Mouse (Mus musculus) kidney, postnatal 0 days (tissue): Measurements from ENCODE around the gene Smad5. TPM values are rescaled to one million over a fixed set of nuclear protein-coding genes. Genes with fewer than 3 reads are reported as not detected.
A peak's percentile ranks its signal among the peaks of the same experiment; 100 is the strongest.

Experiments
- ATAC-seq: fragments of 200-750 bp; cut with Nextera tagmentation; replicated peaks from 2 replicates; pipeline ENCODE4 v1.8.0; 2017; ENCODE audit warnings: low read depth, moderate number of reproducible peaks, moderate TSS enrichment, moderate library complexity; ENCODE audit not compliant: low FRiP score
- DNase-seq: peaks from one replicate; pipeline ENCODE4 v3.0.0-alpha.2; 2016; ENCODE audit warnings: low spot score
- H3K27ac ChIP-seq: fragments of 300-500 bp; sonication (generic); 2 replicates; pipeline ENCODE4 v1.5.1; 2014; ENCODE audit warnings: mild to moderate bottlenecking
- H3K27me3 ChIP-seq: fragments of 300-500 bp; sonication (generic); 2 replicates; pipeline ENCODE4 v1.6.1; 2014; ENCODE audit warnings: low read length, mixed read lengths; ENCODE audit not compliant: insufficient read depth
- H3K36me3 ChIP-seq: fragments of 300-500 bp; sonication (generic); 2 replicates; pipeline ENCODE4 v1.6.1; 2014; ENCODE audit warnings: low read length, mixed read lengths; ENCODE audit not compliant: insufficient read depth
- H3K4me1 ChIP-seq: fragments of 300-500 bp; sonication (generic); replicated peaks from 2 replicates; pipeline ENCODE4 v1.6.1; 2014; ENCODE audit warnings: antibody characterized with exemption, low read length, mixed read lengths; ENCODE audit not compliant: insufficient read depth
- H3K4me2 ChIP-seq: fragments of 300-500 bp; sonication (generic); 2 replicates; pipeline ENCODE4 v1.6.1; 2014; ENCODE audit warnings: mild to moderate bottlenecking, low read length, moderate library complexity, mixed read lengths
- H3K4me3 ChIP-seq: fragments of 300-500 bp; sonication (generic); replicated peaks from 2 replicates; pipeline ENCODE4 v1.5.1; 2014; ENCODE audit warnings: low read depth, low read length
- H3K9ac ChIP-seq: fragments of 300-500 bp; sonication (generic); 2 replicates; pipeline ENCODE4 v1.6.1; 2014; ENCODE audit warnings: low read depth, low read length
- H3K9me3 ChIP-seq: fragments of 300-500 bp; sonication (generic); replicated peaks from 2 replicates; pipeline ENCODE4 v1.6.1; 2016; ENCODE audit warnings: low read length, inconsistent platforms, mixed read lengths
- CTCF ChIP-seq: IDR thresholded peaks from 2 replicates; pipeline ENCODE4 v1.5.1; 2016; ENCODE audit warnings: antibody characterized with exemption, low read depth, mild to moderate bottlenecking, moderate library complexity
- WGBS: fragments of 180-500 bp; shearing (Covaris S2); extraction: QIAGEN DNeasy Blood & Tissue Kit; methylation state at CpG from one replicate; pipeline ENCODE4 v1.1.7; 2014; 5-methylcytosine and 5-hydroxymethylcytosine counted together
- polyA plus RNA-seq: library from polyadenylated mRNA; unstranded; fragments of >200 nt; fragmentation: Nextera tagmentation; extraction: Ambion mirVana; gene quantifications from 2 replicates; pipeline ENCODE4 v1.2.1, GENCODE M21; 2015

Gene Smad5
- polyA plus RNA-seq, 1 experiment from 2014 or later: 23.9 TPM

DNA sequence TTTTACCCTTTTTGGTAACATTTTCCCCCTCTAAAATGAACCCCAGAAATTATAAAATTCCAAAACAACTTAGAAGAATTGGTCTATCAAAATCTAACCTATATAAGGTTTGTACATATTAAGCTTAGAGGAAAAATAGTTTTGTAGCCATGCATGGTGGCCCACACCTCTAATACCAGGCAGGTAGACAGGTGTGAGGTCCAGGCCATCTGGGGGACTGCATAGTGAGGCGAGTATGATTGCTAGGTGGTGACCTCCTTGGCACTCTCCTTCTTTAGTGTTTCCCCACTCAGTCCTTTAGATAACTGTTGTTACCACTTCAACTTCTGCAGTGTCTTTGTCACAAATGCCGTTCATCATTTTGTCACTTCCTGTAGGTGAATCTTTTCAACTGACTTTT is 1.8 kb downstream of the Smad5 start:
- Histone ChIP-seq H3K36me3 (0 out of 2 replicates have a peak, but pooled peaks cover 6% of the 10 kb centered on the region), H3K4me1 (peaks cover 17% of the 10 kb centered on the region), H3K27me3 (no peaks in the 10 kb centered on the region), H3K27ac (no peak overlapping the region; the same call in 1 of the 2 replicates), H3K9me3 (no peaks in the 10 kb centered on the region), H3K4me2 (peak overlapping the region; percentile 65), H3K4me3 (peak overlapping the region; percentile 75), H3K9ac (peak overlapping the region; percentile 99; the same call in 1 of the 2 replicates)
- ATAC-seq: no peak
- 35% methylated on average over 2 of the region's 2 CpGs for WGBS
- TF ChIP-seq CTCF: no peak
- DNase-seq: no peak

DNA sequence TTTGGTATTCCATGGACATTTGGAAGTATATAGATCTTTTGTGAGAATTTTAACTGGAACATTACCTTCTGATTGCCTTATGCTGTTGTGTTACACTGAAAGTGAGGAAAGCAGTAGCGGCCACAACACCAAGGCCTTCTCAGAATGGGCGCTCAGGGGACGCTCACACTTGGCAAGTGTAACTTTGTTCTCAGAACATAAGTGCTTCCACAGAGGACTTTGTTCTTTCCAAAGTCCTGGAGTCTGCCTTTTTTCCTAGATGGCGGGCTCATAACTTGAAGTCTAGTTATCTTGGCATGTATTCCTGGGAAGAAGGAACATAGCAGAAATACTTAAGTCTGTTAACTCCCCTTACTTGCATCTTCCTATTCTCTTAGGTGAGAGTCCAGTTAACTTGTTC is 4.3 kb downstream of the Smad5 start:
- Histone ChIP-seq H3K36me3 (0 out of 2 replicates have a peak, but pooled peaks cover 6% of the 10 kb centered on the region), H3K4me1 (peaks cover 17% of the 10 kb centered on the region), H3K4me3 (no peak overlapping the region), H3K4me2 (no peak overlapping the region), H3K9me3 (no peaks in the 10 kb centered on the region), H3K27me3 (no peaks in the 10 kb centered on the region), H3K27ac (no peak overlapping the region), H3K9ac (no peak overlapping the region)
- WGBS: 83% methylated on average over 4 of the region's 4 CpGs
- ATAC-seq: no peak
- no peak for TF ChIP-seq CTCF
- no peak for DNase-seq

DNA sequence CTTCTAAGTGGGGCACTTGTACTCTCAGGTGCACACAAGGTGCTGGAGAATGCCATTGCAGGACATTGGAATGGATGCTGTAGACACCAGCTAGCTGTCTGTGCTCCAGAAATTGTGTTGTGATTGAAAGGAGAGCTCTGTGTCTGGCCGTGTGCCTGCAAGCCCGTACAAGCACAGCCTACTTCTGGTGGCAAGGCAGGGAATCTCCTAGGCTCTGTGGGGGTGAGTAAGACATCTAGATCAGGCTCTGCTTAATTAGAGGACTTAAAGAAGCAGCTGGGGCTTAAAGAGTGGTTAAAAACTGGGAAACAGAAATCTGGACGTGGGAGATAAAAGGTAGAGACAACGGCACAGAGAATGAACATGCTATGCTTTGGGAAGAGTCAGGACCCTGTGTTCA is 4.8 kb downstream of the Smad5 start:
- Histone ChIP-seq H3K4me1 (peaks cover 13% of the 10 kb centered on the region), H3K27ac (no peak overlapping the region), H3K36me3 (0 out of 2 replicates have a peak, but pooled peaks cover 6% of the 10 kb centered on the region), H3K4me3 (no peak overlapping the region), H3K4me2 (no peak overlapping the region), H3K9ac (no peak overlapping the region), H3K9me3 (no peaks in the 10 kb centered on the region), H3K27me3 (no peaks in the 10 kb centered on the region)
- TF ChIP-seq CTCF: no peak
- 72% methylated on average over 4 of the region's 4 CpGs for WGBS
- ATAC-seq (no peak), DNase-seq (no peak)

DNA sequence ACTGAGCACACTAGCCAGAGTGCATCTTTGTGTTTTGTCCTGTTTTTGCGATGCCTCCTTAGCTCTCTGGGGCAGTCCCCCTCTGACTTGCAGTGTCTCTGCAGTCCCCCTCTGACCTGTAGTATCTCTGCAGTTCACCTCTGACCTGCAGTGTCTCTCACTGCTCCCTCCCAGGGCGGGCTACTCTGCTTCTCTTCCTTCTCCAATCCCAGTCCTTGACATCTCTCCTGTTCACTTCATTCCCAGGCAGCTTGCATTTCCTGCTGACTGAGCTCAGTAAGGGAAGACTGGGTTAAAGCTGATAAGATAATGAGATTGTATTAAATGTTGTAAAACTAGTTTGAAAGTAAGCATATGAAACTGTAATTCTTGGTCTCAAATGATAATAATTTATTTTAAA is 7.8 kb downstream of the Smad5 start:
- H3K4me1 ChIP-seq: peaks cover 5% of the 10 kb centered on the region
- no peak for ATAC-seq
- no peak for DNase-seq
- no peak overlapping the region for H3K4me2 ChIP-seq
- H3K9me3 ChIP-seq: no peaks in the 10 kb centered on the region
- no peak overlapping the region for H3K4me3 ChIP-seq
- H3K27me3 ChIP-seq: no peaks in the 10 kb centered on the region
- no peak for TF ChIP-seq CTCF
- WGBS: 59% methylated on average over 2 of the region's 2 CpGs
- H3K9ac ChIP-seq: no peak overlapping the region
- H3K27ac ChIP-seq: no peak overlapping the region
- 0 out of 2 replicates have a peak, but pooled peaks cover 6% of the 10 kb centered on the region for H3K36me3 ChIP-seq

DNA sequence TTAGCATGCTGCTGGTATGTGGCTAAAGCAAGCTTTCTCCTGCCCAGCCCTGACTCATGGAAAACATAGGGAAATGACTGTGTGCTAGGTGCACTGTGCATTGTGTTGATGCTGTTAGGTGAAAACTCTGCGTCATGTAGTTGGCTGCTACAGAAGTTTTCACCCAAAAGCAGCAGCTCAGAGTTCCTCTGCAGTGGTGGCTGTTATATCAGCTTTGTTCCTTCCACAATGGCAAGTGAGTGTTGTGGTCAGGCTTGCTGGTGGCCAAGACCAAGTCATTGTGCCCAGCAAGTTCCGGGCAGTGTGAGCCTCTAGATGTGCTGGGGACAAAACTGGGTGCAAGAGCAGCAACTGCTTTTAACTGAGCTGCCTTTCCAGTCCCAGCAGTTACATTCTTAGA is 9.4 kb downstream of the Smad5 start:
- Histone ChIP-seq H3K27ac (no peak overlapping the region), H3K9ac (no peak overlapping the region)
- 98% methylated on average over 2 of the region's 2 CpGs for WGBS

DNA sequence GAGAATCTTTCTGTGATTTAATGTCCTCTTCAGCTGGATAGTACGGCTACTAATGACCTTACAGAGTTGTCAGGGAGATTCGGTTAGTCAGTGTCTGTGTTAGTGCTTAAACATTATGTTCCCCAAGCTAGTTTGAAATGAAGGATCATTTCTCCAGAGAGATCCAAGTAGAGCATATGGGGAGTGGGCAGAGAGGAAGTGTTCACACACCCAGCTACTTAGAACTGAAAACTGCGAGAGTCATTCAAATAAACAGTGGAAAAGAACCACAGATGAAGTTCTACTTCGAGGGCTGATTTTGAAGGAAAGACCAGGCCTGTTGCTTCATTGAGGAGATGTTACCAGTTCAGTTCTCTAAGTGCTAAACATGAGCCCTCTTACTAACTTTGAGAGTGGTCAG is 23.7 kb downstream of the Smad5 start:
- H3K36me3 ChIP-seq: peaks cover 49% of the 10 kb centered on the region
- WGBS: 78% methylated on average over 4 of the region's 4 CpGs
- H3K9me3 ChIP-seq: no peaks in the 10 kb centered on the region
- no peak overlapping the region for H3K4me2 ChIP-seq
- H3K27me3 ChIP-seq: no peaks in the 10 kb centered on the region
- H3K9ac ChIP-seq: no peak overlapping the region
- no peak for TF ChIP-seq CTCF
- H3K4me1 ChIP-seq: peaks cover 4% of the 10 kb centered on the region; the same call in 1 of the 2 replicates
- H3K4me3 ChIP-seq: no peak overlapping the region
- no peak for DNase-seq
- H3K27ac ChIP-seq: no peak overlapping the region
- ATAC-seq: no peak

More for the DNA sequence above, 9.4 kb downstream of the Smad5 start:
- no peaks in the 10 kb centered on the region for H3K27me3 ChIP-seq
- H3K4me1 ChIP-seq: no peaks in the 10 kb centered on the region
- H3K4me3 ChIP-seq: no peak overlapping the region
- no peaks in the 10 kb centered on the region for H3K9me3 ChIP-seq
- H3K36me3 ChIP-seq: 0 out of 2 replicates have a peak, but pooled peaks cover 6% of the 10 kb centered on the region
- DNase-seq (no peak), ATAC-seq (no peak)
- TF ChIP-seq CTCF: no peak
- H3K4me2 ChIP-seq: no peak overlapping the region

DNA sequence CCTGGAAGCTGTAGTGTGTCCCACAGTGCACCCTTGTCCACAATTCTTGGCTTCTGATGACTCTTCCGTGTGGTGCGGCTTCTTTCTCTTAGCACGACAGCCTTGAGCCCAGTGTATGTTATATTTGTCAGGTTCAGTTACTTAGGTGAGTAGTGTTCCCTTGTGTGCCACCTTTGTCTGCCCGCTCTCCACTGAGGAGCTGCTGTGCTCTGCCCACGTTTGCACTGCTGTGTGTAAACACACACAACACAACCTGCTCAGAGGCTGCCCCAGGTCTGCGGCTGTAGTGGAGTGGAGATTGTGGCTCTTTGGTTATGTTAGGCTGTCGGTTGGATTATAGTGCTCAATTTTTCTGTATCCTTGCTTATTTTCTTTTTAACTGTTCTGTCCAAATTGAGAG is 26.2 kb downstream of the Smad5 start:
- Histone ChIP-seq H3K36me3 (peaks cover 54% of the 10 kb centered on the region), H3K27ac (no peak overlapping the region), H3K27me3 (no peaks in the 10 kb centered on the region), H3K9ac (no peak overlapping the region), H3K9me3 (no peaks in the 10 kb centered on the region), H3K4me1 (peaks cover 4% of the 10 kb centered on the region; the same call in 1 of the 2 replicates), H3K4me3 (no peak overlapping the region), H3K4me2 (no peak overlapping the region)
- TF ChIP-seq CTCF: no peak
- no peak for DNase-seq
- 92% methylated on average over 7 of the region's 7 CpGs for WGBS
- ATAC-seq: no peak
